Mouse (Mus musculus) embryo, embryonic 10.5 days (tissue): ENCODE results near the gene Plet1.

Experiments
- DNase-seq: peaks from one replicate; pipeline ENCODE4 v3.0.0-alpha.2; 2015; ENCODE audit warnings: low spot score

Gene Plet1

GRCm38 (mm10) chr9:50495405-50496150, 1.3 kb downstream of the Plet1 start:
- peak; percentile 32 for DNase-seq

GRCm38 (mm10) chr9:50496151-50496505, 1.8 kb downstream of the Plet1 start:
- DNase-seq, result no peak

GRCm38 (mm10) chr9:50496546-50496945, 2.2 kb downstream of the Plet1 start:
- no peak for DNase-seq

GRCm38 (mm10) chr9:50497076-50497475, 2.8 kb downstream of the Plet1 start:
- DNase-seq, result no peak

- DNase-seq, result no peak
Observed at GRCm38 (mm10) chr9:50497536-50497935, 3.2 kb downstream of the Plet1 start.

GRCm38 (mm10) chr9:50498815-50499214, 4.5 kb downstream of the Plet1 start:
- DNase-seq, result no peak

- no peak for DNase-seq
Observed at GRCm38 (mm10) chr9:50499781-50500180, 5.5 kb downstream of the Plet1 start.

GRCm38 (mm10) chr9:50500467-50500973, 6.2 kb downstream of the Plet1 start:
- no peak for DNase-seq

- DNase-seq, result peak; percentile 89
Observed at GRCm38 (mm10) chr9:50500974-50501501, 6.7 kb downstream of the Plet1 start.

- no peak for DNase-seq
Observed at GRCm38 (mm10) chr9:50502949-50503348, 8.6 kb downstream of the Plet1 start.

GRCm38 (mm10) chr9:50505405-50505804, 11.1 kb downstream of the Plet1 start:
- no peak for DNase-seq

- DNase-seq, result no peak
Observed at GRCm38 (mm10) chr9:50507570-50507969, 13.2 kb downstream of the Plet1 start.

- DNase-seq, result no peak
Observed at GRCm38 (mm10) chr9:50515462-50515861, 21.1 kb downstream of the Plet1 start.

GRCm38 (mm10) chr9:50518781-50519180, 24.5 kb downstream of the Plet1 start:
- peak; percentile 69 for DNase-seq

GRCm38 (mm10) chr9:50520748-50521147, 26.4 kb downstream of the Plet1 start:
- no peak for DNase-seq

GRCm38 (mm10) chr9:50521562-50521961, 27.2 kb downstream of the Plet1 start:
- no peak for DNase-seq

GRCm38 (mm10) chr9:50522574-50522973, 28.2 kb downstream of the Plet1 start:
- DNase-seq, result no peak

GRCm38 (mm10) chr9:50524936-50525335, 30.6 kb downstream of the Plet1 start:
- DNase-seq, result no peak

- no peak for DNase-seq
Observed at GRCm38 (mm10) chr9:50525585-50525984, 31.3 kb downstream of the Plet1 start.

- no peak for DNase-seq
Observed at GRCm38 (mm10) chr9:50527860-50528259, 33.5 kb downstream of the Plet1 start.

GRCm38 (mm10) chr9:50528293-50528892, 34.1 kb downstream of the Plet1 start, which contains the start of gene Pts:
Gene Pts, minus strand, starts transcription at chr9:50528724.
- peak; percentile 99 for DNase-seq

GRCm38 (mm10) chr9:50530890-50531289, 36.6 kb downstream of the Plet1 start:
- peak; percentile 21 for DNase-seq

GRCm38 (mm10) chr9:50533328-50533727, 39.0 kb downstream of the Plet1 start:
- no peak for DNase-seq
